Mouse (Mus musculus) adrenal gland, adult 8-10 months (tissue): ENCODE data around the gene Gramd1a. TPM values are rescaled to one million over a fixed set of nuclear protein-coding genes. Genes with fewer than 3 reads are reported as not detected.
A peak's percentile ranks its signal among the peaks of the same experiment; 100 is the strongest.

Experiments used
- DNase-seq: peaks from one replicate; pipeline ENCODE4 v3.0.0; 2022
- total RNA-seq, 4 experiments: library from RNA; stranded (reverse); gene quantifications; 2 replicates each; pipeline ENCODE4 v1.2.4; 2022

The Gramd1a gene
- 10 to 100 TPM; 37.7 to 65.1 (median 55.4) TPM for total RNA-seq

DNA sequence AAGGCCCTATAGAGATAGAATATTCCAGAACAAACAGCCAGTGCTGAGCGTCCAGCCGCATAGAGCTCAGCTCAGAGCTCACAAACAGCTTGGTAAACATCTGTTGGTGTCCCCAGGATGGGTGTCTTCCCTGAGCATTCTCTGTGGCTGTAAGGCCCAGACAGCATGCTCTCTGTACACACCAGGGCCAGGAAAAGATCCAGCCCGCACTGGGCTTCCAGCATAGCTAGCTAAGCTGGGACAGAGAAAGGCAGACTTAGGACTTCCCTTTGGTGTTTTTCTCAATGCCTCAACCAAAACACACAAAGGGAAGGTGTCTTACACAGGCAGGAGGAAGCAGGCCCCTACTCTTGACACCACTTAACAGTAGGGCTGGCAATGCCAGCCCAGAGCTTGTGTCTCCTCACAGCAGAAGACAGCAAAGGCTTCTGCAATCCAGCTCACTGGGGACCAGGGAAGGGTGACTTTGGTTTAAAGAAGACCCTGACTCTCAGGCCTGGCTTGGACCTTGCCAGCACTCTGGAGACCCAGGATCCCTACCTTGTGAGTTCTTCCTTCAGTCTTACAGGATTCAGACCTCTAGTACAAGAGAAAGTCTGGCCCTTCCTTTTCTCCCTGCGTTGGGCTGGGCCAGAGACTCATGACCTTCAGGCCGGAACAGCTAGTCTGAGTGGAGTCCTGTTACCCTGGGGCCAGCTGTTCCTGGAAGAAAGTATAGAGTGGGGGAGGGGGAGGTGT, at the start of gene Gramd1a:
Gene Gramd1a, minus strand, starts transcription at position 601 of the 738 bp plus-strand sequence.
- DNase-seq = no peak

DNA sequence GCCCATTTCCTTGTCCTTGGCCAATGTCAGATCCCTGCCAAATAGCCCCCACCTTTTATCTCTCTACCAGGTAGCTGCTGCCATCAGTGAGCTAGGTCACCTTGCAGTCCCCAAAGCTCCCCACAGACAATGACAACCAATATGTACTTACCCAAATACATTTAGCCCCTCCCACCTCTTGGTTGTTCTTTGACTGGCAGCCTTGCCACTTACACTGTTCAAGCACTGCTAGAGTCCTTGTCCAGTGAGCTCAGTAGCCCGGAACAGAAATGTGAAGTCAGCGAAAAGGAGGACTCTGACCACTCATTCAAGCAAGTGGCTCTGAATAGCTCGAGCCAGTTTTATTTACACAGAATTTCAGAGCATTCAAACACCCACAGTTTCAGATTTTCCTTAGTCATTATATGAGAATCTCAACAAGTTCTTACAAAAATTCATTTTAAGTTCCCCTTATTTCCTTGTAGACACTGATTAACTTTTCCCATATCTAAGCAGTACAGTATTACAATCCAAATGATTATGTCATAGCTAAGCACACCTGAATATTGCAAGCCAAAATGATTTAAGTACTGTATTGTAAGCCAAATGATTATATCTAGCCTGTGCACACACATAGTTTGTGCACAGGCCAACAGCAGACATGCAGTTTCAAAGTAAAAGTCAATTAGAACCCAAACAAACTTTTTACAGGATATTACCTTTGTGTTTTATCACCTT, 40.1 kb upstream of the Gramd1a start:
- no peak for DNase-seq

DNA sequence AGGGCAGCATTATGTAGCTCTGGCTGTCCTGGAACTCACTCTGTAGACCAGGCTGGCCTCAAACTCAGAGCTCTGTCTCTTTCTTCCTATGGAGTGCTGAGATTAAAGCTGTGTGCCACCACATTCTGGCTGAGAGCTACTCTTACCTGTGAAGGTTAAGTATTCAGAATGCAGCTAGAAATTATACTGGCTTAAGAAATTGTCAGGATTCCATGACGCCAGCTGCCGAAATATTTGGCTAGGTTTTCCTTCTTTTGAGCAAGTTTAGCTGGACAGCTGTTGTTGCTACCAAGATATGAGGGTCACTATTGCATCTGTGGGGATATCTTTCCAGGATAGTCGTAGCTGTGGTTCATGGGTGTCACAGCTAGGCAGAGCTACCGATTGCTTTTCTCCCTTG, 29.0 kb upstream of the Gramd1a start:
- no peak for DNase-seq

DNA sequence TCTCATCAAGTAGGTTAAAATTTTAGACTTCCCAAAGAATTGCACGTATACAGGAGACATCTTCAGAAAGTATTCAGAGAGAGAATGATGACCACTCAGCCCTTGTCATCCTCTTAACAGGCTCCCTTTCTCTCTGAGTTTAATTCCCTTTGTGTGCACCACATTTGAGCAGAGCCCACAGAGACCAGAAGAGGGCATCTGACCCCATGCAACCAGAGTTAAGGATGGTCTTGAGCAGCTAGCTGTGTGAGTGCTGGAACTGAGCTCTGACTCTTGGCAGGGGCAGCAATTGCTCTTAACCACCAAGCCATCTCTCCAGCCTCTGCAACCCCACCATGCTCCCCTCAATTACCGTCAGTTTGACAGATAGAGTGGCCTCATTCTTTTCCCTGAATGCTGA, 27.2 kb upstream of the Gramd1a start:
- DNase-seq = no peak

DNA sequence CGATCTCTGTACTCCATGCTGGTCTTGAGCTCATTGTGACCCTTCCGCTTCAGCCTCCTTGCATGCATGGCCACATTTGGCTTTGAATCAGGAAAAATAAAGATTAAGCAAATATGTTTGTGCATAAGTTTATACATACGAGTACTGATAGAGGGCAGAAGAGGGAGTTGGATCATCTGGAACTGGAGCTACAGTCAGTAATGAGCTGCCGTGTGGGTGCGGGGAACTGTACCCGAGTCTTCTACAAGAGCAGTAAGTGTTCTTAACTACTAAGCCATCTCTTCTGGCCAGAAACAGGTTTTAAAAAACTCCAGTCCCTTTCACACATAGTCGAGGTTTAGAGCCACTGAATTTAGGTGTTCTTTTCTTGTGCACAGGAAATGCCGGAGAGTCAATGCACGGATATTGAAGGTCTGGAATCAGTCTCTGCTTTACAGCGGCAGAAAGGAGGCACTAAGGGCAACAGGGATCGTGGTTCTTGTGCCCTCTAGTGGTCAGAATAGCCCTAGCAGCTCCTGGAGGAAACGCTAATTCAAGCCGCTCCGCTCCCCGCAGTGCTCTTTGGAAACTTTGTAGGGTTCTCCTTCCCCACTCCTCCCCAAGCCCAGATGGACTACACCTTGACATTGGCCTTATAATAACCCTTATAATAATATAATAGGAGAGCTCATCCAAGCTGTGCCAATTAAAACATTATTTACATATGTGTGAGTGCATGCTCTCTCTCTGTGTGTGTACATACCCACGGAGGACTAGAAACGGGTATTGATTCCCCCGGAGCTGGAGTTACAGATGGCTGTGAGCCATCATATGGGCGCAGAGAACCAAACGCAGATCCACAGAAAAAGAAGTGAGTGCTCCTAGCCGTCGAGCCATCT, 21.4 kb upstream of the Gramd1a start:
- peak; percentile 24 for DNase-seq

DNA sequence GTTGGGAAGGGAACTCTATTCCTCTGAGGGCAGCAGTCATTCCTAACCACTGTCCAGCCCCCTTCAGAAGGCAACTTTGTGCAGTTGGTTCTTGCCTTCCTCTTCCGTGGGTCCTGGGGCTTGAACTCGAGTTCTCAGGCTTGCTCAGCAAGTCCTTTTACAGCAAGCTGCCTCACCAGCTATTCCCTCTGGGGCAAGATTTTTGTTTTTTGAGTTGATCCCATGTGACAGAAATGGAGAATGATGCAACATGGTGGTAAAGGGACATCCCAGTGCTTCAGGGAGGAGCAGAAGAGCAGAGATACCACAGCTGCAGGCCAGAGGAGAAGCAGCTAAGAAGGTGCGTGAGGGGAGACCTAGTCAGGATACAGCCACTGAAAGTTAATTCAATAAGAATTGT, 19.4 kb upstream of the Gramd1a start:
- no peak for DNase-seq

DNA sequence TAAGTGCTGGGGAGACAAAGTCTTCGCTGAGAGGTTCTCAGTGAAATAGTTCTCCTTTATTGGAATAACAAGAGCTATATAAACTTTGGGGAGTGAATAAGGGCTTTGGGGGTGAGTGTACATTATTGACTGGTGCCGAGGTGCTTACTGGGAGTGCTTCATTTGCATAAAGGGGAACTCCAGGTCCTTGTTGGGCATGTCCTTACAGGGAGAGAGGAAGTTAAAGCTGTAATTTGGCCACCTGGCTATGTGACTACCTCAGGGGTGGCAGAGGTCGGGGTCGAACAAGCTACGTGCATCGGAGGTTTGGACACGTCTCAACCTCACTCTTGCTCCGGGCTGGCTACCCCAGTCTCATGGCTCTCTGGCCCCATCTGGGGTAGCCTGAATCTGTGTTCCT, 18.8 kb upstream of the Gramd1a start:
- no peak for DNase-seq

DNA sequence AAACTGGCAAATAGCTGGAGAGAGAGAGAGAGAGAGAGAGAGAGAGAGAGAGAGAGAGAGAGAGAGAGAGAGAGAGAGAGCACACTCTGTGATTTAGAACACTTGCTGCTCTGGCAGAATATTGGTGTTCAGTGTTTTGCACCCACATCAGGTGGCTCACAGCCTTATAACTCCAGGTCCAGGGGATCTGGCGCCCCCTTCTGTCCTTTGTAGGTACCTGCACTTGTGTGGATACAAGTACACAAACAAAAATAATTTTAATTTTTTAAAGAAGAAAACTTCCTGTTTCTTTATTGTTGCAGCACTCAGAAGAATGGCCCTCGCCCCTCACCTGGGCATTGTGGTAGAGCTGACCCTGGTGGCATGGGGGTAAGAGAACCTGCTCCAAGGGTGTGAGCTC, 16.5 kb upstream of the Gramd1a start:
- DNase-seq = no peak

DNA sequence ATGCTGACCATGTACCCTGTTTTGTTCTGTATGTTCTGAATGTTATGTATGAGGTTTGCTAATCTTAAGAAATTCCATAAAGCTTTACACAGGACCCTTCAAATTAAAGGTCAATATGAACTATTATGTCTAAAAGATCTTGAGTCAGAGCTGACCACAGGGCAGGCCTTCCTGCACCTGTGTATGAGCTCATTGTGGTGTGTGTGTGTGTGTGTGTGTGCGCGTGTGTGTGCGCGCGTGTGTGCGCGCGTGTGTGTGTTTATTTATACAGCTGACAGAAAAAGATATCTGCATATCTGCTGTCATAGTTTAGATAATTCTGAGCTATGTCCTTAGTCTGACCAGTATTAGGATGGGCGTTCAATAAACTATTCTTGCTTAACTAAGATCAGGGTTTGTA, 14.8 kb upstream of the Gramd1a start:
- DNase-seq = no peak

DNA sequence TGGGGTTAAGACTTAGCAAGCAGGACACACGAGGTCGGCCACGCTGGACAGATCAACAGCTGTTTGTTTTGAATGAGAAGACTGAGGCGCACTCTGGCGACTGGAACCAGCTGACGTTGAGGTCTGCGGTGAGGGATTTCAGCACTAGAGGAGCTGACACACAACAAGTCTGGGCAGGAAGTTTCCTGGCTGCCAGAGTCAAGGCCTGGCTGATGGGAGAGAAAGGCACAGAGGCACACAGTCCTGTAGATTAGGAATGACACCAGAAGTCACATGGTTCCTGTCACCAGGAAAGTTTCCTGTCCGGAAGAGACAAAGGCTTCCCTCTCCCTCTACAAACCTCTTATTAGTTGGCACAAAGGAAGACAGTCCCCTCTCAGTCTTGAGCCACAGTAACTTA, 12.7 kb upstream of the Gramd1a start:
- no peak for DNase-seq

DNA sequence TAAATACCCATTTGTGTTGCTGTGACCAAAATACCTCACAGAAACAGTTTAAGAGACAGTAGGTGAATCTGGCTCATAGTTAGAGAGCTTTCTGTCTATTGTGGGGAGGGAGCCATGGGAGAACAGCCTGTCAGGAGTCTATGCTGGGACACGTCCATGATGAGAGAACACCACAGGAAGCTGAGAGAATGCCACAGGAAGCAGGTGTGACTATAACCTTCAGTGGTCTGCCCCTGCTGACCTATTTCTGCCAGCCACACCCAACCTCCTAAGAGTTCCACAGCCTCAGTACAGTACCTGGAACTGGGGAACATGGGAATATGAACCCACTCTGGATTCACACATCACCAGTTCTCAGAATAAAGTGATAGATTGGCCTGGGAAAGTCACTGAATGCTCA, 9.1 kb upstream of the Gramd1a start:
- DNase-seq = no peak

DNA sequence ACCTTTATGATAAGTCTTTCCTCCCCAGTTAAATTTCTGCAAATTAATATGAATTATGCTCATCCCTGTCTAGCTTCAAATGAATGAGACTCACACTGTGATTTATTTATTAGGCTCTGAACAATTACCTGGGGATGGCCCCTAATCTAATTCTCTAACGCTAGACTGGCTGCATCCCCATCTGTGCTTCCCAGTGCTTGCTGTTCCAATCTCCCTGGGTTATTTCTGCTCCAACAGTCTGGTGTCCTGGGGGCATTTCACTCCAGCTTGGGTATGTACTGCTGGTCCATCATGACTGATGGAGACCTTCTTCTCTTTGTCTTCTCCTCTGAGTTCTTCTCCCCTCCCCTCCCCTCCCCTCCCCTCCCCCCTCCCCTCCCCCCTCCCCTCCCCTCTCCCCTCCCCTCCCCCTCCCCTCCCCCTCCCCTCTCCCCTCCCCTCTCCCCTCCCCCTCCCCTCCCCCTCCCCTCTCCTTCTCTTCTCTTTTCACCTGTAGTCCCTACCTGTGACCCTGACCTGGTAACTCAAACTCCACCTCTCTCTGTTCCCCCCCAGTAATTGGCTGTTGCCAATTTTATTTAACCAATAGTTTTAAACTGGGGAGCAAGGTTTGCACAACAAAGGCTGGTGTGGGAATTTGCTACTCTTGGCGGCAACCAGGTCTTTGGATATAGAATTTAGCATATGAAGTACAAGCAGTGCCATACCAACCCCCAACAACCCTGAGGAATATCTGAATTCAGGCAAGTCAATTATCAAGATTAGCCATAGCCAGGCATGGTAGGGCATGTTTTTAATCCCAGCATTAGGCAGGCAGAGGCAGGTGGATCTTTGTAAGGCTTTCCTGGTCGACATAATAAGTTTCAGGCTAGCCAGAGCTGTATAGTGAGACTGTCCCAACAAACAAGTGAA, 8.2 kb upstream of the Gramd1a start:
- no peak for DNase-seq

DNA sequence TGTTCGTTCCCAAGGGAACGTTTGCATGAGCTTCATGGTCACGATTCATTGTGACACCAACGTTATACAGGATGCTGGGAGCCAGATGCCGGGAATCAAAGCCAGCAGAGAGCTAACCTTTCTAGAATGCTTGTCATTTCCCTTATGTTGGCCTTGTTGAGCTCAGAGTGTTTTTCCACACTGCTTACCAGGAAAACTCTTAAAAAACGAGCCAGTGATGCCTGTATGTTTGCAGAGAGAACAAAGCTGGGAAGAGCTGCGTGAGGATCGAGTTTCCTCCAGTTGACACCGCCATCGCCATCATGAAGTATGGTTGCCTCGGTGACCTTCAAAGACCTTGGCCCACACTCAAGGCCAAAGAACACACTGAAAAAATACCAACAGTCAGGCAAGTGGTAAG, 6.6 kb upstream of the Gramd1a start:
- peak; percentile 65 for DNase-seq

DNA sequence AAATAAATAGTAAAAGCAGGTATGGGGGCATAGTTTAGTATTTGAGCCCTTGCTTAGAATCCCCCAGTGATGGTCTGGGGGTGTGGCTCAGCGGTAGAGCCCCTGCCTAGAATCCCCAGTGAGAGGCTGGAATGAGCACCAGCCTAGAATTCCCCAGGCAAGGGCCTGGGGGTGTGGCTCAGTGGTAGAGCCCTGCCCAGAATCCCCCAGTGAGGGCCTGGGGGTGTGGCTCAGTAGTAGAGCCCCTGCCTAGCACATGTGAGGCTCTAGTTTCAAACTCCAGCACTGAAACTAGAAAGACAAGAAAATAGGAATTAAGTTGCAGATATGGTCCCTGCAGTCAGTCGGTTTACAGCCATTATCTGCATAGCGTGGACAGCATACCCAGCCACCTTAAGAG, 6.1 kb upstream of the Gramd1a start:
- no peak for DNase-seq

DNA sequence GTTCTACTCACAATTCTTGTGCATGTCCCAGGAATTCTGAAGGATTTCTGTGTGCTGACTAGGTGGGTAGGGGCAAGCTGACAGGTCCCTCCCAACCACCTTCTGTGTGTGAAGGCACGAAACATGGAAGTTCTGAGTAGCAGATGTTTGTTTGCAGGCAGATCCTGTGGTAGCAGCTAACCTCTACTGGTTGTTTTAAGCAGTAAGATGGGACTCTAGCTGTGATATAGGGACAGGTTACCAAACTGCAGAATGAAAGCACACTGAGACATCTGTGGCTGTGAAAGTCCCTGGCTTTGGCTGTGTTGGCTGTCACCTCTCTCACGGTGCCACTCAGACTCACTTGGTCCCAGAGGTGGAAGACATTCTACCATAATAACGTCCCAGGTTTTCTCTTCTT, 5.5 kb upstream of the Gramd1a start:
- no peak for DNase-seq

DNA sequence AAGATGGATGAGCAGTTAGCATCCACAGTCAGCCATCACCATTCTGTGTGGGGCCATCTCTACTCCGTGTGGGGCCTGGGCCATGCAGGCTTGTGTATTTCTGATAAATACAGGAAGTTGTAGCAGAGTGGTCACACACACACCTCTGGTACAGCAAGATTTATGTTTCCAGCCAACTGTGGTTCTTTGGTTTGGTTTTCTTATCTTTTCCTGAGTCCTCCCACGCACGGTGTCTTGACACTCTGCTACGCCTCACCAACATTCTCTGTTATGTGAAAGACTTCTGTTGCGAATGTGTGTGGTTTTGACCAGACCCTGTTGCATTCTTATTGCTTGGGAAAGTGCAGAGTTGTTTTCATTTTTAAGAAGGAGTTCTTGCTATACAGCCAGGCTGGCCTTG, 5.1 kb upstream of the Gramd1a start:
- DNase-seq = no peak

DNA sequence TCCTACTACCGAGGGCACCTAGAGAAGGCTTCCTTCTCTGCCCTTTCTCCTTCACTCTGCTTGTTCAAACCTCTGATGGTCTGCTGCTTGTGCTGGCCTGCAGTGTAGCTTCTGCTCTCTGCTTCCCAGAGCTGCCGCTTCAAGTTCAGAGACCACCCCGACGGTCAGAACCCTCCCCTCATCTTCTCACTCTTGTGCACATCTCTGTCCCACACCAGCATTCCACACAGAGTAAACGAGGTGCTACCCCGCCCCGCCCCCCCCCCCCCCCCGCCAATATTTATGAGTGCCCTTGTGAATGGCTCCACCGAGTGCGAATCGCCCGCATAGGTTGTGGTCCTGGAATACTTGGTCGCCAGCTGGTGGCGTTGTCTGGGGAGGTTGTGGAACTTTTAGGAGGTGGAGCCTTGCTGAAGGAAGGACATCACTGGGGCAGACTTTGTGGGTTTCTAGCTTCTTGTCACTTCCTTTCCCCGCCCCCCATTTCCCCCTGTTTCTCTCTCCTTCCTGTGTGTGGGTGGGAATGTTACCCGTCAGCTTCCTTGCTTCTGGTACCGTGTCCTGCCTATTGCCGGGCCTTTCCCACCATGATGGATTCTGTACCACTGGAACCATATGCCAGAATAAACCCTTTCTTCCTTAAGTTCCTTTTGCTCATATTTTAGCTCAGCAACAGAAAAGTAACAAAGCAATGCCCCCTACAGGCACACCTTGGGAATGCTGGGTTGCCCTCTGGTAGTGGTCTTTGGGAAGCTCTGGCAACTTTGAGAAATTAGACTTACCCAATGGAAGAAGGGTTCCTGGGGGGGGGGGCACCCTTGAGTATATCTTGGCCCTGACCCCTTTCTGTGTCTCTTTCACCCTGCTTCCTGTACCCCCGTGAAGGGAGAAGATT, 585 bp upstream of the Gramd1a start:
- no peak for DNase-seq

DNA sequence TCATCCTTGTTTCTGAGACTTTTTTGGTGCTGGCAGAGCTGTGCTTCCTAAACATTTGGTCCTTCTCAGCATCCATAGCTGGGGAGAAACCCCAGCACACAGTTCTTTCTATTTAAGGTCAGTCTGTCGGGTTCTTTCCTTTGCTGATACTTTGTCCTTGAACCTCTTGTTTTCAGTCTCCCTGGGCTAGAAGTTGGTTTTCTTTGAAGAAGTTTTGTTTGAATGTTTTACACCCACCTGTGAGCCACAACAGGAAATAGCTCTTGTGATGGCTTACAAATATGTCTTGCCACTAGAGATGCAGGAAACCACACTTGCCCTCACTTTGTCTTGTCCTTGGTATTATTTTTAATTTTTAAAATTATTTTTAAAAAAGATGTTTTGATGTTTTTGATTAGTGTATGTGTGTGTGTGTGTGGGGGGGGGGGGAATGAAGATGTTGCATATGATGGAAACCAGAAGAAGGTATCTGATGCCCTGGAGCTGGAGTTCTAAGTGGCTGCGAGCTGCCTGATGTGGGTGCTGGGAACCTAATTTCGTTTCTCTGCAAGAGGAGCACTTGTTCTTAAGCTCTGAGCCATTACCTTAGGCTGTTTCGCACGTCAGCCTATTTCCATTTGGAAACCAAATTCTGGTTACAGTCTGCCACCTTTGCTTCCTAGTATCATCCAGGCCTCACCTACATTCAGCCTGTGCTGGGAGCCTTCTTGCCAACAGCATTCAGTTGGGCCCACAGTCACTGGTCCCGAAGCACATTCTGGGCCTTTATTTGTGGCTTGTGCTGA, 2.0 kb downstream of the Gramd1a start:
- no peak for DNase-seq

DNA sequence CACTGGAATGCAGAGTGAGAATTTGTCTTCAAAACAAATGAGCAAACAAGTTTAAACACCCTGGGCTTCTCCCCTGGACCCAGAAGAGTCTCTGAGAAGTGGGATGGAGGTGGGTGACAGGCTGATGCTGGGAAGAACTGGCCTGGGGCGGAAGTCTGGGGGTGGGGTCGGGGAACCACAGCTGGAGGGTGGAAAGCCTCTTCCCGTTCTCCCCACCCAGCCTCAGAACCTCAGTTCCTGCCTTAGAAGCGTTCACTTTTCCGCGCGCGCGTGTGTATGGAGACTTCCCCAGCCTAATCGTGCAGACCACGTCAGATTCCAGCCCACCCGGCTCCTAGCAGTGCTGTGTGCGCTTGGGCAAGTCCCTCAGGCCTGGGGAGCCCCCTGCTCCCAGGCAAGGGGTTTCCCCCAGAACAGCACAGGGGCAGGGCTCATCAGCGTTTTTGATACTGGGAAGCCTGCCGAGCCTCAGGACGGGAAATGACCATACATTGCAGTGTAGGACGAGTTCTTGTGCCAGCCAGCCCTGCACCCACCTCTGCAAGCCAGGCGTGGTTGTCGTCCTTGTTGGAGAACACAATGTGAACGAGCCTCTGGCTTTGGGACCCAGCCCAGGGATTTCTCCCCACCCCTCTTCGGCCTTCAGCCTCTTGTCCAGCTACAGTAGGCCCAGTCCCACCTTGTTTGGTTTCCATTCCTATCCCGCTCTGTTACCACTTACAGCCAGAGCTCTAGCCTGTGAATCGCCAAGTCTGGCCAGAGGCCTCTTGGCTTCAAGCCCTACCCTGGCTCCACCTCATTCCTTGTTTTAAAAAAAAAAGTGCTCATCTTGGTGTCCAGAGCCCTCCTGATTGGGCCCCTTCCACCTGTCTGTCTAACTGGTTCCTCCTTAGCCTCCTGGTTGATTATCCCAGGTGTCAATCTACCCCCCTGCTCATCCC, 4.1 kb downstream of the Gramd1a start:
- DNase-seq = peak; percentile 53
